In the genomic region with DNA sequence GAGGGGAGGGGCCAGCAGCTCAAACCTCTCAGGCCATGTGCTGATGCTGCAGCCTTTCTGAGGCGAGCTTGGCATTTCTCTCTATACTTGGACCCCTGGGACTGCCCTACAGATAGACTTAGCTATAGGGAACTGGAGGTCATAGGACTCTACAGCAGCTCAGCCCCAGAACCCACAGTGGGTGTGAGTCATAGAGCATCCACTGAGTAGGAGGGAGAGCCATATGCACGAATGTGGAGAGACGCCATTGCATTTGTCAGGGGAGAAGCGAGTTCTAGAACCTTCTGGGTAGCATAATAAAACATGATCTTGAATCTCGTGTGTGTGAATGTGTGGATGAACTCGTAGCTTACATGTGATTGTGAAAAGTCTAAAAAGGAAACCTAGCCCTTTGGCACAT, we compare ENCODE assay signal across 24 mouse cellular contexts. TPM values are rescaled to one million over a fixed set of nuclear protein-coding genes. Genes with fewer than 3 reads are reported as not detected.
DNase-seq lines count a peak whose midpoint lies in the region; ATAC-seq lines count a peak whose summit lies in the region.
"Had no signal": no experiment of that assay in that cellular context is flagged by ENCODE, and none has a peak within 500 bp of the region (broad histone marks: within the 10 kb centered on the region; RNA-seq: fewer than 3 reads in every experiment).

No protein-coding gene starts in this region.

- H3K27ac ChIP-seq in neural tube, embryonic 15.5 days (replicated peaks) = no peak overlapping the region
- H3K27ac ChIP-seq: embryonic facial prominence, embryonic 12.5 days; forebrain, embryonic 15.5 days; heart, embryonic 10.5 days; hindbrain, embryonic 13.5 days; lung, embryonic 15.5 days; midbrain, embryonic 15.5 days; stomach, embryonic 15.5 days had no signal

- H3K9ac ChIP-seq in neural tube, embryonic 15.5 days (replicated peaks) = no peak overlapping the region
- H3K9ac ChIP-seq: embryonic facial prominence, embryonic 12.5 days; forebrain, embryonic 15.5 days; hindbrain, embryonic 13.5 days; lung, embryonic 15.5 days; midbrain, embryonic 15.5 days; stomach, embryonic 15.5 days had no signal

- H3K4me3 ChIP-seq in neural tube, embryonic 15.5 days (replicated peaks) = no peak overlapping the region
- H3K4me3 ChIP-seq: embryonic facial prominence, embryonic 12.5 days; forebrain, embryonic 15.5 days; heart, embryonic 10.5 days; hindbrain, embryonic 13.5 days; lung, embryonic 15.5 days; midbrain, embryonic 15.5 days; stomach, embryonic 15.5 days had no signal

- peaks cover 11% of the 10 kb centered on the region for H3K4me1 ChIP-seq in neural tube, embryonic 15.5 days
- H3K4me1 ChIP-seq: midbrain, embryonic 15.5 days had no signal

- 86% methylated on average over 6 of the region's 6 CpGs for WGBS in neural tube, embryonic 15.5 days

- no peak overlapping the region for H3K4me2 ChIP-seq in neural tube, embryonic 15.5 days
- H3K4me2 ChIP-seq: embryonic facial prominence, embryonic 12.5 days; forebrain, embryonic 15.5 days; hindbrain, embryonic 13.5 days; lung, embryonic 15.5 days; midbrain, embryonic 15.5 days; stomach, embryonic 15.5 days had no signal

- peak; percentile 32 for ATAC-seq in CD4-positive, CD25-positive, alpha-beta regulatory T cell, adult 4 months
- ATAC-seq in neural tube, embryonic 15.5 days (ENCODE audit: low FRiP score) = no peak
- ATAC-seq: forebrain, embryonic 15.5 days; intestine, embryonic 16.5 days; midbrain, embryonic 15.5 days had no signal

- no peaks in the 10 kb centered on the region for H3K9me3 ChIP-seq in neural tube, embryonic 15.5 days (replicated peaks)
- H3K9me3 ChIP-seq: embryonic facial prominence, embryonic 12.5 days; forebrain, embryonic 15.5 days; heart, embryonic 10.5 days; hindbrain, embryonic 13.5 days; lung, embryonic 15.5 days; midbrain, embryonic 15.5 days; stomach, embryonic 15.5 days had no signal

- H3K36me3 ChIP-seq in neural tube, embryonic 15.5 days = peaks cover 40% of the 10 kb centered on the region
- H3K36me3 ChIP-seq: forebrain, embryonic 15.5 days; midbrain, embryonic 15.5 days had no signal

- peak; percentile 74 for DNase-seq in layer of hippocampus, adult 9-11 months
- DNase-seq in layer of hippocampus, adult 9-10 months (ENCODE audit: low spot score) = no peak
- peak; percentile 39 for DNase-seq in 3T3-L1 (ENCODE audit: low read depth, low spot score)
- DNase-seq in brain, adult 2 months (ENCODE audit: low read depth, low spot score) = peak; percentile 68
- no peak for DNase-seq in T-cell, adult 2 months (ENCODE audit: low spot score)
- DNase-seq in spleen, postnatal 4 days (ENCODE audit: low spot score in 2 of 2) = no peak
- DNase-seq: cerebellum, adult 11 months; cerebellum, adult 9-10 months; cerebellum, postnatal 36 days; embryo, embryonic 11 days; gastrocnemius, postnatal 10 days; heart, postnatal 36 days; kidney, postnatal 14 days; liver had no signal

- no peaks in the 10 kb centered on the region for H3K27me3 ChIP-seq in neural tube, embryonic 15.5 days (replicated peaks)
- H3K27me3 ChIP-seq: embryonic facial prominence, embryonic 12.5 days; forebrain, embryonic 15.5 days; hindbrain, embryonic 13.5 days; lung, embryonic 15.5 days; midbrain, embryonic 15.5 days; stomach, embryonic 15.5 days had no signal

RNA-seq across cellular contexts. Expression of gene Dnmt3a, which starts 56.4 kb away (rescaled TPM):
- polyA plus RNA-seq in CD4-positive, CD25-positive, alpha-beta regulatory T cell, adult 4 months (2017; shearing (Covaris generic)) = 10 to 100 TPM; 27.3 to 27.4 TPM
- polyA plus RNA-seq in neural tube, embryonic 15.5 days (2015; fragmentation: Nextera tagmentation; extraction: Ambion mirVana) = 116 and 134 TPM in 2 replicates

Comparison
In these comparisons a context has a peak if more than half of its experiments do, and no peak if none do; other contexts are left out.
1. DNase-seq: peak in layer of hippocampus, adult 9-11 months (single experiment), 3T3-L1 (single experiment) and brain, adult 2 months (single experiment); none in layer of hippocampus, adult 9-10 months (single experiment), T-cell, adult 2 months (single experiment) and spleen, postnatal 4 days (0 of 2).